ENCODE assay signal across 20 mouse cellular contexts in the genomic region with DNA sequence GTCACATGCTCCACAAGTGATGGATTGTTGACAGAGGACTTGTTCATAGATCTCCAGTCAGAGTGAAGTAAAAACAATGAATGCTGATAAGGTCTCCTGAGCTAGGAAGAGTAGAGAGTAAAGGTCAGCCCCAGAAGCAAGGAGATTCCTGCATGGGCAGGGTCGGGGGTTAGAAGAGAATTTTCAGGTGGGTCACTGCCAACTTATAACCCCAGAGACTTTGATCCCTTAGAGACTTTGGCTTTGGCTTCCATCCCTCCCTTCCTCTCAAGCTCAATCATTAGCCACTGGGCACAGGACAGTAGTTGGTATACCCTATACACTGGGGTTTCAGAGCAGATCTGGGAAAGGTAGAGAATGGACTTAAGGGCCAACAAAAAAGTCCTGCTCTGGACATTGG.
DNase-seq lines count a peak whose midpoint lies in the region; ATAC-seq lines count a peak whose summit lies in the region.
"Had no signal": no experiment of that assay in that cellular context is flagged by ENCODE, and none has a peak within 500 bp of the region (broad histone marks: within the 10 kb centered on the region; RNA-seq: fewer than 3 reads in every experiment).

No protein-coding gene starts in this region.

- no peak overlapping the region for H3K9ac ChIP-seq in kidney, embryonic 16.5 days (replicated peaks; ENCODE audit: low read length)
- H3K9ac ChIP-seq: embryonic facial prominence, embryonic 12.5 days; forebrain, embryonic 13.5 days; forebrain, embryonic 15.5 days had no signal

- no peaks in the 10 kb centered on the region for H3K4me1 ChIP-seq in kidney, embryonic 16.5 days (ENCODE audit: insufficient read depth, low read length)
- H3K4me1 ChIP-seq: embryonic facial prominence, embryonic 10.5 days; embryonic facial prominence, embryonic 12.5 days; forebrain, embryonic 13.5 days; forebrain, embryonic 15.5 days had no signal

- H3K9me3 ChIP-seq in kidney, embryonic 16.5 days (ENCODE audit: low read length): no peaks in the 10 kb centered on the region
- H3K9me3 ChIP-seq: embryonic facial prominence, embryonic 10.5 days; embryonic facial prominence, embryonic 12.5 days; forebrain, embryonic 13.5 days; forebrain, embryonic 15.5 days had no signal

- no peaks in the 10 kb centered on the region for H3K27me3 ChIP-seq in kidney, embryonic 16.5 days (ENCODE audit: insufficient read depth, low read length)
- H3K27me3 ChIP-seq: embryonic facial prominence, embryonic 12.5 days; forebrain, embryonic 13.5 days; forebrain, embryonic 15.5 days had no signal

- DNase-seq in kidney, adult 18-20 months: peak; percentile 6
- no peak for DNase-seq in kidney, postnatal 4 days
- DNase-seq in kidney, adult 8-10 months: peak; percentile 12 to 55
- DNase-seq in kidney, postnatal 14 days: peak; percentile 10
- peak; percentile 14 to 37 for DNase-seq in kidney, postnatal 25 days
- DNase-seq in adrenal gland, adult 8-10 months: no peak
- no peak for DNase-seq in gastrocnemius, postnatal 10 days
- DNase-seq: adrenal gland, adult 2 months; adrenal gland, postnatal 14 days; adrenal gland, postnatal 36 days; cerebellum, adult 11-12 months; cerebellum, adult 2 months; cerebellum, adult 9-10 months; cerebellum, postnatal 10 days; cerebellum, postnatal 25 days had no signal

- 53% methylated on average over 1 of the region's 1 CpGs for WGBS in kidney, embryonic 16.5 days

- H3K27ac ChIP-seq in kidney, embryonic 16.5 days (ENCODE audit: low read length): no peak overlapping the region
- H3K27ac ChIP-seq: embryonic facial prominence, embryonic 10.5 days; embryonic facial prominence, embryonic 12.5 days; forebrain, embryonic 13.5 days; forebrain, embryonic 15.5 days had no signal

- H3K4me2 ChIP-seq in kidney, embryonic 16.5 days (replicated peaks; ENCODE audit: low read depth, low read length): no peak overlapping the region
- H3K4me2 ChIP-seq: embryonic facial prominence, embryonic 12.5 days; forebrain, embryonic 13.5 days; forebrain, embryonic 15.5 days had no signal

- H3K36me3 ChIP-seq in kidney, embryonic 16.5 days (ENCODE audit: insufficient read depth, low read length): no peaks in the 10 kb centered on the region
- H3K36me3 ChIP-seq: embryonic facial prominence, embryonic 10.5 days; embryonic facial prominence, embryonic 12.5 days; forebrain, embryonic 15.5 days had no signal

- no peak overlapping the region for H3K4me3 ChIP-seq in kidney, embryonic 16.5 days (ENCODE audit: low read length)
- H3K4me3 ChIP-seq: embryonic facial prominence, embryonic 10.5 days; embryonic facial prominence, embryonic 12.5 days; forebrain, embryonic 13.5 days; forebrain, embryonic 15.5 days had no signal

- no peak for ATAC-seq in kidney, embryonic 16.5 days (ENCODE audit: low FRiP score, low TSS enrichment)
- ATAC-seq: forebrain, embryonic 13.5 days; forebrain, embryonic 15.5 days had no signal

Comparison
In these comparisons a context has a peak if more than half of its experiments do, and no peak if none do; other contexts are left out.
1. DNase-seq: peak in kidney, adult 18-20 months (single experiment), kidney, adult 8-10 months (2 of 2), kidney, postnatal 14 days (single experiment) and kidney, postnatal 25 days (2 of 2); none in kidney, postnatal 4 days (0 of 2), adrenal gland, adult 8-10 months (single experiment) and gastrocnemius, postnatal 10 days (single experiment).